Mouse (Mus musculus) hindbrain, embryonic 14.5 days (tissue): Measurements from ENCODE around the gene Slc7a5. TPM values are rescaled to one million over a fixed set of nuclear protein-coding genes. Genes with fewer than 3 reads are reported as not detected.

Experiments used
- ATAC-seq: fragments of 200-750 bp; cut with Nextera tagmentation; 2 replicates; pipeline ENCODE4 v1.8.0; 2017; ENCODE audit warnings: moderate number of reproducible peaks, mild to moderate bottlenecking, moderate TSS enrichment, moderate library complexity; ENCODE audit not compliant: low FRiP score
- DNase-seq: peaks from one replicate; pipeline ENCODE4 v3.0.0-alpha.2; 2015; ENCODE audit warnings: low spot score
- H3K27ac ChIP-seq: fragments of 300-500 bp; sonication (generic); 2 replicates; pipeline ENCODE4 v1.5.1; 2014; ENCODE audit warnings: mild to moderate bottlenecking, moderate library complexity
- H3K27me3 ChIP-seq: fragments of 300-500 bp; sonication (generic); 2 replicates; pipeline ENCODE4 v1.6.1; 2014; ENCODE audit warnings: mild to moderate bottlenecking, low read length, mixed read lengths; ENCODE audit not compliant: control insufficient read depth, insufficient read depth
- H3K36me3 ChIP-seq: fragments of 300-500 bp; sonication (generic); replicated peaks from 2 replicates; pipeline ENCODE4 v1.6.1; 2014; ENCODE audit not compliant: control insufficient read depth, insufficient read depth
- H3K4me1 ChIP-seq: fragments of 300-500 bp; sonication (generic); replicated peaks from 2 replicates; pipeline ENCODE4 v1.6.1; 2014; ENCODE audit warnings: antibody characterized with exemption, low read length, mixed read lengths; ENCODE audit not compliant: control insufficient read depth, insufficient read depth
- H3K4me2 ChIP-seq: fragments of 300-500 bp; sonication (generic); replicated peaks from 2 replicates; pipeline ENCODE4 v1.6.1; 2014; ENCODE audit warnings: mild to moderate bottlenecking, moderate library complexity
- H3K4me3 ChIP-seq: fragments of 300-500 bp; sonication (generic); replicated peaks from 2 replicates; pipeline ENCODE4 v1.5.1; 2014; ENCODE audit warnings: mild to moderate bottlenecking, low read length
- H3K9ac ChIP-seq: fragments of 300-500 bp; sonication (generic); 2 replicates; pipeline ENCODE4 v1.6.1; 2014
- H3K9me3 ChIP-seq: fragments of 300-500 bp; sonication (generic); 2 replicates; pipeline ENCODE4 v1.6.1; 2016; ENCODE audit warnings: low read length; ENCODE audit not compliant: control insufficient read depth
- WGBS: fragments of 180-500 bp; shearing (Covaris S2); extraction: QIAGEN DNeasy Blood & Tissue Kit; methylation state at CpG from one replicate; pipeline ENCODE4 v1.1.7; 2014; 5-methylcytosine and 5-hydroxymethylcytosine counted together
- polyA plus RNA-seq: library from polyadenylated mRNA; unstranded; fragments of >200 nt; fragmentation: Nextera tagmentation; extraction: Ambion mirVana; gene quantifications from 2 replicates; pipeline ENCODE4 v1.2.1, GENCODE M21; 2014

Slc7a5 gene
- polyA plus RNA-seq, 1 experiment from 2014 or later: 57.3 TPM

- WGBS: 84% methylated on average over 7 of the region's 7 CpGs
- Histone ChIP-seq H3K4me3 (no peak overlapping the region), H3K36me3 (no peaks in the 10 kb centered on the region), H3K9ac (no peak overlapping the region), H3K9me3 (no peaks in the 10 kb centered on the region), H3K27me3 (no peaks in the 10 kb centered on the region), H3K4me2 (no peak overlapping the region), H3K27ac (no peak overlapping the region), H3K4me1 (peaks cover 7% of the 10 kb centered on the region; the same call in 1 of the 2 replicates)
- no peak for ATAC-seq
- DNase-seq: no peak
Measured at GRCm38 (mm10) chr8:121868896-121869295, 38.6 kb downstream of the Slc7a5 start.

- no peak for ATAC-seq
- Histone ChIP-seq H3K36me3 (no peaks in the 10 kb centered on the region), H3K4me3 (no peak overlapping the region), H3K4me2 (no peak overlapping the region), H3K27me3 (no peaks in the 10 kb centered on the region), H3K9me3 (no peaks in the 10 kb centered on the region), H3K4me1 (peaks cover 7% of the 10 kb centered on the region; the same call in 1 of the 2 replicates), H3K9ac (no peak overlapping the region), H3K27ac (no peak overlapping the region)
- whole genome bisulfite sequencing: 92% methylated on average over 5 of the region's 5 CpGs
- no peak for DNase-seq
Measured at GRCm38 (mm10) chr8:121868196-121868595, 39.3 kb downstream of the Slc7a5 start.

GRCm38 (mm10) chr8:121865356-121865755 is 42.1 kb downstream of the Slc7a5 start:
- no peaks in the 10 kb centered on the region for H3K36me3 ChIP-seq
- 84% methylated on average over 8 of the region's 8 CpGs for WGBS
- DNase-seq (no peak), ATAC-seq (no peak)
- no peaks in the 10 kb centered on the region for H3K4me1 ChIP-seq
- no peak overlapping the region for H3K4me2 ChIP-seq
- no peaks in the 10 kb centered on the region for H3K9me3 ChIP-seq
- no peaks in the 10 kb centered on the region for H3K27me3 ChIP-seq
- no peak overlapping the region for H3K27ac ChIP-seq
- H3K4me3 ChIP-seq: no peak overlapping the region
- no peak overlapping the region for H3K9ac ChIP-seq

- Histone ChIP-seq H3K9ac (no peak overlapping the region), H3K9me3 (no peaks in the 10 kb centered on the region), H3K27ac (no peak overlapping the region), H3K4me1 (no peaks in the 10 kb centered on the region), H3K36me3 (no peaks in the 10 kb centered on the region), H3K4me2 (no peak overlapping the region), H3K27me3 (no peaks in the 10 kb centered on the region), H3K4me3 (no peak overlapping the region)
- WGBS: 75% methylated on average over 11 of the region's 12 CpGs
- DNase-seq: no peak
- no peak for ATAC-seq
Measured at GRCm38 (mm10) chr8:121861806-121862548, 45.5 kb downstream of the Slc7a5 start.

- H3K4me2 ChIP-seq: no peak overlapping the region
- H3K4me1 ChIP-seq: no peaks in the 10 kb centered on the region
- ATAC-seq (no peak), DNase-seq (no peak)
- no peak overlapping the region for H3K9ac ChIP-seq
- H3K27ac ChIP-seq: no peak overlapping the region
- H3K9me3 ChIP-seq: no peaks in the 10 kb centered on the region
- no peaks in the 10 kb centered on the region for H3K27me3 ChIP-seq
- H3K4me3 ChIP-seq: no peak overlapping the region
- H3K36me3 ChIP-seq: no peaks in the 10 kb centered on the region
- WGBS: 63% methylated on average over 6 of the region's 6 CpGs
Measured at GRCm38 (mm10) chr8:121861276-121861675, 46.2 kb downstream of the Slc7a5 start.

- Histone ChIP-seq H3K27me3 (no peaks in the 10 kb centered on the region), H3K9ac (no peak overlapping the region), H3K4me3 (no peak overlapping the region), H3K4me2 (no peak overlapping the region), H3K4me1 (no peaks in the 10 kb centered on the region), H3K27ac (no peak overlapping the region), H3K9me3 (no peaks in the 10 kb centered on the region), H3K36me3 (no peaks in the 10 kb centered on the region)
- no peak for DNase-seq
- WGBS: 40% methylated on average over 2 of the region's 2 CpGs
- ATAC-seq: no peak
Measured at GRCm38 (mm10) chr8:121857747-121858146, 49.7 kb downstream of the Slc7a5 start.

GRCm38 (mm10) chr8:121857331-121857730 is 50.2 kb downstream of the Slc7a5 start:
- WGBS: 54% methylated on average over 9 of the region's 9 CpGs
- no peak for DNase-seq
- ATAC-seq: no peak
- Histone ChIP-seq H3K9me3 (no peaks in the 10 kb centered on the region), H3K4me2 (no peak overlapping the region), H3K27ac (no peak overlapping the region), H3K36me3 (no peaks in the 10 kb centered on the region), H3K27me3 (no peaks in the 10 kb centered on the region), H3K4me3 (no peak overlapping the region), H3K9ac (no peak overlapping the region), H3K4me1 (no peaks in the 10 kb centered on the region)

- H3K4me1 ChIP-seq: no peaks in the 10 kb centered on the region; the same call in 1 of the 2 replicates
- H3K4me2 ChIP-seq: no peak overlapping the region
Measured at GRCm38 (mm10) chr8:121856071-121856746, 51.3 kb downstream of the Slc7a5 start.

GRCm38 (mm10) chr8:121853586-121853985 is 53.9 kb downstream of the Slc7a5 start:
- ATAC-seq: no peak

More at GRCm38 (mm10) chr8:121856071-121856746, 51.3 kb downstream of the Slc7a5 start:
- DNase-seq (no peak), ATAC-seq (no peak)
- 83% methylated on average over 14 of the region's 14 CpGs for WGBS
- no peak overlapping the region for H3K9ac ChIP-seq
- no peak overlapping the region for H3K4me3 ChIP-seq
- no peaks in the 10 kb centered on the region for H3K36me3 ChIP-seq
- H3K9me3 ChIP-seq: no peaks in the 10 kb centered on the region
- H3K27me3 ChIP-seq: no peaks in the 10 kb centered on the region
- H3K27ac ChIP-seq: no peak overlapping the region

More at GRCm38 (mm10) chr8:121853586-121853985, 53.9 kb downstream of the Slc7a5 start:
- no peak for DNase-seq
- no peak overlapping the region for H3K9ac ChIP-seq
- H3K4me2 ChIP-seq: no peak overlapping the region
- no peak overlapping the region for H3K27ac ChIP-seq
- H3K9me3 ChIP-seq: no peaks in the 10 kb centered on the region
- no peaks in the 10 kb centered on the region for H3K36me3 ChIP-seq
- WGBS: 90% methylated on average over 2 of the region's 2 CpGs
- no peak overlapping the region for H3K4me3 ChIP-seq
- 0 out of 2 replicates have a peak, but pooled peaks cover 3% of the 10 kb centered on the region for H3K27me3 ChIP-seq
- peaks cover 4% of the 10 kb centered on the region; the same call in 1 of the 2 replicates for H3K4me1 ChIP-seq
